ENCODE assay signal across 8 mouse cellular contexts in genomic region chr9:66078493-66078892, GRCm38 (mm10). TPM values are rescaled to one million over a fixed set of nuclear protein-coding genes. Genes with fewer than 3 reads are reported as not detected.
DNase-seq lines count a peak whose midpoint lies in the region; ATAC-seq and TF ChIP-seq lines count a peak whose summit lies in the region.

No protein-coding gene starts in this region.

- WGBS in lung, embryonic 14.5 days, result 3% methylated on average over 14 of the region's 14 CpGs
- WGBS in forebrain, embryonic 14.5 days, result 9% methylated on average over 14 of the region's 14 CpGs
- 10% methylated on average over 14 of the region's 14 CpGs for WGBS in limb, embryonic 12.5 days
- 16% methylated on average over 14 of the region's 14 CpGs for WGBS in neural tube, embryonic 15.5 days

- peak; percentile 47 for ATAC-seq in lung, embryonic 14.5 days (ENCODE audit: insufficient read depth)
- no peak for ATAC-seq in forebrain, embryonic 14.5 days
- ATAC-seq in limb, embryonic 12.5 days (ENCODE audit: insufficient number of reproducible peaks, insufficient read depth, low FRiP score, low TSS enrichment, low read depth), result peak; percentile 71
- ATAC-seq in neural tube, embryonic 15.5 days (ENCODE audit: low FRiP score), result no peak

- no peaks in the 10 kb centered on the region for H3K9me3 ChIP-seq in lung, embryonic 14.5 days (ENCODE audit: low read depth, low read length)
- H3K9me3 ChIP-seq in forebrain, embryonic 14.5 days (replicated peaks; ENCODE audit: control insufficient read depth, low read length), result no peaks in the 10 kb centered on the region
- no peaks in the 10 kb centered on the region for H3K9me3 ChIP-seq in limb, embryonic 12.5 days
- no peaks in the 10 kb centered on the region for H3K9me3 ChIP-seq in neural tube, embryonic 15.5 days (replicated peaks)

- peak; percentile 72 for DNase-seq in lung, embryonic 14.5 days
- no peak for DNase-seq in lung, postnatal 14 days
- DNase-seq in forebrain, embryonic 14.5 days (ENCODE audit: low spot score), result peak; percentile 34
- no peak for DNase-seq in adrenal gland, postnatal 25 days
- DNase-seq in ovary, postnatal 36 days (ENCODE audit: low spot score), result no peak
- no peak for DNase-seq in gastrocnemius, postnatal 14 days

- peak overlapping the region; percentile 11 for H3K9ac ChIP-seq in lung, embryonic 14.5 days
- H3K9ac ChIP-seq in forebrain, embryonic 14.5 days (ENCODE audit: low read length), result peak overlapping the region; percentile 35
- H3K9ac ChIP-seq in limb, embryonic 12.5 days (replicated peaks), result no peak overlapping the region
- H3K9ac ChIP-seq in neural tube, embryonic 15.5 days (replicated peaks), result no peak overlapping the region

- 0 out of 2 replicates have a peak overlapping the region, but pooled peaks have one; percentile 9 for H3K4me3 ChIP-seq in lung, embryonic 14.5 days (ENCODE audit: low read depth, low read length)
- no peak overlapping the region for H3K4me3 ChIP-seq in forebrain, embryonic 14.5 days (ENCODE audit: low read depth, low read length)
- no peak overlapping the region for H3K4me3 ChIP-seq in limb, embryonic 12.5 days (replicated peaks)
- no peak overlapping the region for H3K4me3 ChIP-seq in neural tube, embryonic 15.5 days (replicated peaks)

- H3K27ac ChIP-seq in lung, embryonic 14.5 days (ENCODE audit: low read depth), result peak overlapping the region; percentile 87
- 0 out of 2 replicates have a peak overlapping the region, but pooled peaks have one; percentile 5 for H3K27ac ChIP-seq in forebrain, embryonic 14.5 days (ENCODE audit: low read depth, low read length)
- peak overlapping the region; percentile 83 for H3K27ac ChIP-seq in limb, embryonic 12.5 days
- H3K27ac ChIP-seq in neural tube, embryonic 15.5 days (replicated peaks), result no peak overlapping the region

- peak overlapping the region; percentile 41 for H3K4me2 ChIP-seq in lung, embryonic 14.5 days
- H3K4me2 ChIP-seq in forebrain, embryonic 14.5 days (ENCODE audit: low read length), result peak overlapping the region; percentile 15; the same call in 1 of the 2 replicates
- peak overlapping the region; percentile 30 for H3K4me2 ChIP-seq in limb, embryonic 12.5 days
- peak overlapping the region; percentile 32 for H3K4me2 ChIP-seq in neural tube, embryonic 15.5 days

- intact Hi-C loops in gastrocnemius, postnatal 14 days (cut with DNase I; ENCODE audit: low total_unique reads), result no loop called here

- no peaks in the 10 kb centered on the region for H3K27me3 ChIP-seq in lung, embryonic 14.5 days (ENCODE audit: insufficient read depth, low read length)
- no peaks in the 10 kb centered on the region for H3K27me3 ChIP-seq in forebrain, embryonic 14.5 days (replicated peaks; ENCODE audit: control insufficient read depth, insufficient read depth, low read length)
- H3K27me3 ChIP-seq in limb, embryonic 12.5 days, result no peaks in the 10 kb centered on the region
- no peaks in the 10 kb centered on the region for H3K27me3 ChIP-seq in neural tube, embryonic 15.5 days (replicated peaks)

- no peak for TF ChIP-seq CTCF in lung, embryonic 14.5 days (IDR thresholded peaks at IDR 0.05; ENCODE audit: low read depth)

- H3K4me1 ChIP-seq in lung, embryonic 14.5 days (ENCODE audit: insufficient read depth), result no peaks in the 10 kb centered on the region
- 0 out of 2 replicates have a peak, but pooled peaks cover 4% of the 10 kb centered on the region for H3K4me1 ChIP-seq in forebrain, embryonic 14.5 days (ENCODE audit: control insufficient read depth, insufficient read depth, low read length)
- 0 out of 2 replicates have a peak, but pooled peaks cover 5% of the 10 kb centered on the region for H3K4me1 ChIP-seq in limb, embryonic 12.5 days (replicated peaks)
- peaks cover 5% of the 10 kb centered on the region for H3K4me1 ChIP-seq in neural tube, embryonic 15.5 days

- H3K36me3 ChIP-seq in lung, embryonic 14.5 days (ENCODE audit: insufficient read depth), result no peaks in the 10 kb centered on the region
- no peaks in the 10 kb centered on the region for H3K36me3 ChIP-seq in forebrain, embryonic 14.5 days (ENCODE audit: control insufficient read depth, insufficient read depth, low read length)
- H3K36me3 ChIP-seq in limb, embryonic 12.5 days, result no peaks in the 10 kb centered on the region
- no peaks in the 10 kb centered on the region for H3K36me3 ChIP-seq in neural tube, embryonic 15.5 days

RNA-seq across cellular contexts. Expression of gene Snx22, which starts 9.0 kb away (rescaled TPM):
- polyA plus RNA-seq in lung, embryonic 14.5 days (2014; fragmentation: Nextera tagmentation; extraction: Ambion mirVana), result 11.0 and 11.1 TPM in 2 replicates
- 3.6 and 4.8 TPM in 2 replicates for polyA plus RNA-seq in forebrain, embryonic 14.5 days (2014; fragmentation: Nextera tagmentation; extraction: Ambion mirVana)
- 4.6 and 4.9 TPM in 2 replicates for polyA plus RNA-seq in limb, embryonic 12.5 days (2016; fragmentation: Nextera tagmentation; extraction: Ambion mirVana)
- 10.7 and 12.1 TPM in 2 replicates for polyA plus RNA-seq in neural tube, embryonic 15.5 days (2015; fragmentation: Nextera tagmentation; extraction: Ambion mirVana)
- total RNA-seq in adrenal gland, postnatal 25 days (2021), result 0.30 and 0.95 TPM in 2 replicates
- under 1 TPM; 0.41 to 0.55 TPM for total RNA-seq in gastrocnemius, postnatal 14 days (2021)

RNA-seq across cellular contexts. Expression of gene Ppib, which starts 18.5 kb away (rescaled TPM):
- polyA plus RNA-seq in lung, embryonic 14.5 days (2014; fragmentation: Nextera tagmentation; extraction: Ambion mirVana), result 654 and 655 TPM in 2 replicates
- polyA plus RNA-seq in forebrain, embryonic 14.5 days (2014; fragmentation: Nextera tagmentation; extraction: Ambion mirVana), result 401 and 454 TPM in 2 replicates
- 527 and 542 TPM in 2 replicates for polyA plus RNA-seq in limb, embryonic 12.5 days (2016; fragmentation: Nextera tagmentation; extraction: Ambion mirVana)
- polyA plus RNA-seq in neural tube, embryonic 15.5 days (2015; fragmentation: Nextera tagmentation; extraction: Ambion mirVana), result 371 and 378 TPM in 2 replicates
- 297 and 304 TPM in 2 replicates for total RNA-seq in adrenal gland, postnatal 25 days (2021)
- total RNA-seq in gastrocnemius, postnatal 14 days (2021), result 100 to 1,000 TPM; 114 to 138 TPM

RNA-seq across cellular contexts. Expression of gene Snx1, which starts 47.9 kb away (rescaled TPM):
- polyA plus RNA-seq in lung, embryonic 14.5 days (2014; fragmentation: Nextera tagmentation; extraction: Ambion mirVana), result 116 TPM in 2 replicates
- polyA plus RNA-seq in forebrain, embryonic 14.5 days (2014; fragmentation: Nextera tagmentation; extraction: Ambion mirVana), result 111 and 120 TPM in 2 replicates
- polyA plus RNA-seq in limb, embryonic 12.5 days (2016; fragmentation: Nextera tagmentation; extraction: Ambion mirVana), result 126 and 128 TPM in 2 replicates
- polyA plus RNA-seq in neural tube, embryonic 15.5 days (2015; fragmentation: Nextera tagmentation; extraction: Ambion mirVana), result 70.4 and 80.0 TPM in 2 replicates
- 102 and 125 TPM in 2 replicates for total RNA-seq in adrenal gland, postnatal 25 days (2021)
- 10 to 100 TPM; 23.8 to 24.0 TPM for total RNA-seq in gastrocnemius, postnatal 14 days (2021)

RNA-seq across cellular contexts. Expression of gene Ciao2a, which starts 47.9 kb away (rescaled TPM):
- 145 and 151 TPM in 2 replicates for polyA plus RNA-seq in lung, embryonic 14.5 days (2014; fragmentation: Nextera tagmentation; extraction: Ambion mirVana)
- 79.8 and 81.2 TPM in 2 replicates for polyA plus RNA-seq in forebrain, embryonic 14.5 days (2014; fragmentation: Nextera tagmentation; extraction: Ambion mirVana)
- 172 and 176 TPM in 2 replicates for polyA plus RNA-seq in limb, embryonic 12.5 days (2016; fragmentation: Nextera tagmentation; extraction: Ambion mirVana)
- polyA plus RNA-seq in neural tube, embryonic 15.5 days (2015; fragmentation: Nextera tagmentation; extraction: Ambion mirVana), result 73.7 and 100 TPM in 2 replicates
- 75.1 and 83.5 TPM in 2 replicates for total RNA-seq in adrenal gland, postnatal 25 days (2021)
- total RNA-seq in gastrocnemius, postnatal 14 days (2021), result 10 to 100 TPM; 35.7 to 38.3 TPM

Comparison
In these comparisons a context has a peak if more than half of its experiments do, and no peak if none do; other contexts are left out.
1. DNase-seq: peak in lung, embryonic 14.5 days (single experiment) and forebrain, embryonic 14.5 days (single experiment); none in lung, postnatal 14 days (single experiment), adrenal gland, postnatal 25 days (single experiment), ovary, postnatal 36 days (single experiment) and gastrocnemius, postnatal 14 days (single experiment).
2. ATAC-seq: peak in lung, embryonic 14.5 days (single experiment) and limb, embryonic 12.5 days (single experiment); none in forebrain, embryonic 14.5 days (single experiment) and neural tube, embryonic 15.5 days (single experiment).
3. H3K9ac ChIP-seq: peak in lung, embryonic 14.5 days (single experiment) and forebrain, embryonic 14.5 days (single experiment); none in limb, embryonic 12.5 days (single experiment) and neural tube, embryonic 15.5 days (single experiment).
4. Peak in every context shown above with its lines, with median percentiles within 50 percentile points of each other: H3K4me2 ChIP-seq.